Mouse (Mus musculus) urinary bladder, adult 2 months (tissue): Measurements from ENCODE around the gene Ddrgk1. TPM values are rescaled to one million over a fixed set of nuclear protein-coding genes. Genes with fewer than 3 reads are reported as not detected.

Source experiments
- polyA plus RNA-seq: library from polyadenylated mRNA; depleted of rRNA; stranded (reverse); fragments of >200 nt; gene quantifications from 2 replicates; pipeline ENCODE4 v1.2.3, GENCODE M21; 2012; rRNA removed

Gene Ddrgk1
- polyA plus RNA-seq, 1 experiment = 115 TPM

Other genes with a start within 250 kb of the Ddrgk1 start
- gene Vps16, start 240.3 kb downstream of the Ddrgk1 start, polyA plus RNA-seq = 77.3 and 89.2 TPM in 2 replicates
- gene Pced1a, start 240.0 kb downstream of the Ddrgk1 start, polyA plus RNA-seq = 20.6 and 24.2 TPM in 2 replicates
- 88.9 and 90.1 TPM in 2 replicates for gene Ptpra, start 214.4 kb downstream of the Ddrgk1 start, polyA plus RNA-seq
- 49.7 and 56.9 TPM in 2 replicates for gene Mrps26, start 100.9 kb downstream of the Ddrgk1 start, polyA plus RNA-seq
- gene Oxt, start 88.5 kb downstream of the Ddrgk1 start, polyA plus RNA-seq = not detected in 2 replicates
- not detected in 2 replicates for gene Avp, start 82.1 kb downstream of the Ddrgk1 start, polyA plus RNA-seq
- gene Fastkd5, start 34.6 kb downstream of the Ddrgk1 start, polyA plus RNA-seq = 4.4 and 4.9 TPM in 2 replicates
- gene Ubox5, start 34.6 kb downstream of the Ddrgk1 start, polyA plus RNA-seq = 5.8 and 6.9 TPM in 2 replicates
- gene Lzts3, start 21.9 kb downstream of the Ddrgk1 start, polyA plus RNA-seq = 5.9 and 6.2 TPM in 2 replicates
- gene Itpa, start 3.0 kb upstream of the Ddrgk1 start, polyA plus RNA-seq = 32.4 and 46.0 TPM in 2 replicates
- gene Slc4a11, start 32.9 kb upstream of the Ddrgk1 start, polyA plus RNA-seq = 0.77 and 0.84 TPM in 2 replicates
- gene 4930402H24Rik, start 241.7 kb upstream of the Ddrgk1 start, polyA plus RNA-seq = 46.6 and 46.9 TPM in 2 replicates
- gene Atrn, start 241.8 kb upstream of the Ddrgk1 start, polyA plus RNA-seq = 94.2 and 104 TPM in 2 replicates